Mouse (Mus musculus) ovary, postnatal 14 days (tissue): Measurements from ENCODE around the gene Mfsd6l.

ENCODE experiments used
- DNase-seq: peaks from one replicate; pipeline ENCODE4 v3.0.0; 2022; ENCODE audit warnings: low spot score

Mfsd6l gene

DNA sequence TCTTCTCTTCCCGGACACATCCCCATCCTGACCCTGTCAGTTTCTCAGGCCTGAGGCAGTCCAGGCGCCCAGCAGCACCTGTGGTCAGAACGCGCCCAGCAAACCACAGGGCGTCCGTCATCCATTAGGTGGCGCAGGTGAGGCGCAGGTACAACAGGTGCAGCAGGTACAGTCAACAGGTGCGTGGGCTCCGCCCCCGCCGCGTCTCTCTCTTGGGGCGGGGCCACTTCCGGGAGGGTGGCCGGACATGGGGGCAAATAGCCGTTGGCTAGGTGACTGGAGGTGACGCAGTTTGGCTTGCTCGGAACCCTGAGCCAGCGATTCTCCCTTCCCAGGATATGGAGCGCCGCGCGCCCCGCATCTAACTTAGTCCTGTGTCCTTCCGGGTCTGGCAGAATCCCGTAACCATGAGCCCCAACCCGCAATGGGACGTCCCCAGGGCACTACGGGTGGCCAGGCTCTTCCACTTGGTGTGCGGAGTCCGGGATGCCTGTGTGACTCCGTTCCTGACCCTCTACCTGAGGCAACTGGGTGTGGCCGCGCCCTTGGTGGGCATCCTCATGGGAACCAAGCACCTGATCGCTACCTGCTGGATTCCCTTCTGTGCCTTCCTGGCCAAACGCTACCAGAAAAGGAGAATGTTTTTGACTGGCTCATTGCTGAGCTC is at the start of gene Mfsd6l:
Gene Mfsd6l (plus strand): TSS at position 269 of the 667 bp plus-strand sequence.
- peak; percentile 49 for DNase-seq

GRCm38 (mm10) chr11:68507246-68507645 is 48.7 kb upstream of the Mfsd6l start:
- no peak for DNase-seq

DNA sequence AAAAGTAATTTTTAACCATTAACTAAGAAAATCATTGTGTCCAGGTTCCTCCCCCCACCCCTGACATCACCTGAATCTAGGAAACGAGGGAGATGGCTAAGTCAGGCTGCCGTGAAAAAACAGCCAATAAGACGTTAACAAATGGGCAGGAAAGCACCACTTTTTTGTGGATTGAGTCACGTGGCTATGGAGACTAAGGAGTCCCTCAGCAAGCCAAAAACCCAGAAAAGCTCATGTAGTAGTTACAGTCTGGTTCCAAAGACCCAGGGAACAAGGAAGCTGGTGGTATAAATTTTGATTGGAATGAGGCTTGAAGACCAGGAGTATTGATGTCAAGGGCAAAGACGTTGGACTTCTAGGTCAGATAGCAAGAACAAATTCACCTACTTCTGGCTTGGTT is 47.4 kb upstream of the Mfsd6l start:
- no peak for DNase-seq

GRCm38 (mm10) chr11:68509194-68509593 is 46.8 kb upstream of the Mfsd6l start:
- DNase-seq: no peak

DNA sequence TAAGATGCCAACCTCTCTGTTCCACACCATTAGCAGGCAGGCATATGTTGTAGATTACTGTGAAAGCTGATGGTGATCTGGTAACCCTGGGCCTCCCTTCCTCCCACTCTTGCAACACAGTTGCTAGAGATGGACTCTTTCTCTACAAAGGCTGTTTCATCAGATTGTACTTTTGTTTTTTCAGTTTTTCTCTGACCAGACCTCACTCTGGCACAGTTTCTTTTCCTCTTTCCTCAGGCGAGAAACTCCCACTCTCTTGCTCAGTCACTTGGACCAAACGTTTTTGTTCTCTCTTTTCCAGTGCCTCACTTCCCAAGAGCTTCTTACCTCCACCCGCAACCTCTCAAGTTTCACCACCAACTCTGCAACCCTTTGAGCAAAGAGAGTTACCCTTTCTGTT is 42.0 kb upstream of the Mfsd6l start:
- no peak for DNase-seq

GRCm38 (mm10) chr11:68519362-68519761 is 36.6 kb upstream of the Mfsd6l start:
- no peak for DNase-seq

DNA sequence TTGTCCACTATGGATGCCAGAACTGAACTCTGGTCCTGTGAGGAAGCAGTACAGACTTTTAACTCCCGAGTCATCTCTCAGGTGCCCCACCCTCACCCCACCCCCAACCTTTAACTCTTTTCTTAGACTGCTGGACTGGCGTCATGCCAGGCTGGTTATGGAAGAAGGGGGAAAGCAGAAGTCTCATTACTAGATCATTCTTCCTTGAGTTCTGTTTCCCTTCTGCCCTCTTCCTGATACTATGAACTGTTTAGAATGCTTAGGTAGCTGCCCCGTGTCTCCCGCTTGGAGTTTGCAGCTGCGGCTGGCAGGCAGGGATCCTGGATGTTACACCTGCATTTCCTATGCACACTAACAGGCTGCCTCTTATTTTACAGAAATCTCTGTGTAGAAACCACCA is 36.2 kb upstream of the Mfsd6l start:
- no peak for DNase-seq

- DNase-seq: no peak
These were observed 35.5 kb upstream of the Mfsd6l start for GRCm38 (mm10) chr11:68520439-68520838.

- no peak for DNase-seq
These were observed 34.6 kb upstream of the Mfsd6l start for GRCm38 (mm10) chr11:68521352-68521751.

- no peak for DNase-seq
These were observed 29.5 kb upstream of the Mfsd6l start for GRCm38 (mm10) chr11:68526441-68526840.

- no peak for DNase-seq
These were observed 24.8 kb upstream of the Mfsd6l start for GRCm38 (mm10) chr11:68531066-68531806.

GRCm38 (mm10) chr11:68531941-68532535 is 23.9 kb upstream of the Mfsd6l start:
- DNase-seq: no peak

DNA sequence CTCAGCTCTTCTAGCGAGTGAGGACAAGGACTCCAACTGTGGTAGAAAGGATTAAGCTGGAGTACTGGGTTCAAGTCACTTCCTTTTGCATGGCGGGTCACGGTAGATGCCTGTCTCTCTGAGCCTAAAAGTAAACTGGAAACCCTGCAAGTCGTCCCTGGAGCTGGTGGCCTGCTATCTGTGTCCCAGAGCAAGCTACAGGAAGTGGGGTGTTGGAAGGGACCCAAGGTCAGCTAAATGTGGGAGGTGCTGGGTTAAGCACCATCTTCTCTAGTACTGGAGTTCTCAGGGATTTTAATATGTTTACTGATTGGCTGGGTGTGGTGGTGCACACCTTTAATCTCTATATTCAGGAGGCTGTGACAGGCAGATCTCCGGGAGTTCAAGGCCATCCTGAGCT is 23.2 kb upstream of the Mfsd6l start:
- no peak for DNase-seq

DNA sequence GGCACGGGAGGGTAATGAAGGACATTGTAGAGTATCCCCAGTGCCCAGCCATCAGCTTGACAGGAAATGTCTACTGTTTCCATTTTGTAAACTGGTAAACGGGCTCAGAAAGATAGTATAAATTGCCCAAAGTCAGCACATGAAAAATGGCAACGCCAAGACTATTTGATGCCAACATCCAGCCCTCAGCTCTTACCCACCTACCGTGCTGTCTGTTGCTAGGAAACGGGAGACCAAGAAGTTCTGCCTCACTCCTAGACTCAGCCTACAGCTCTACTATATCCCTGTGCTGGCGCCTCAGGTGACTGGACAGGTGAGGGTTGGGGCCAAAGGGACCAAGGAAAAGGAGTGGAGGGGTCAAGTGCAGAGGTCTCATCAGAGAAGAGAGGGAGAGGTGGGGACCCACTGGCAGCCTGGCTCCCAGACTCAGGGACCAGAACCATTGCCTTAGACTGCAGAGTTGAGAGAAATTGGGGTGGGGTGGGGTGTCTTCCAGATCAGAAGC is 22.0 kb upstream of the Mfsd6l start:
- DNase-seq: no peak

DNA sequence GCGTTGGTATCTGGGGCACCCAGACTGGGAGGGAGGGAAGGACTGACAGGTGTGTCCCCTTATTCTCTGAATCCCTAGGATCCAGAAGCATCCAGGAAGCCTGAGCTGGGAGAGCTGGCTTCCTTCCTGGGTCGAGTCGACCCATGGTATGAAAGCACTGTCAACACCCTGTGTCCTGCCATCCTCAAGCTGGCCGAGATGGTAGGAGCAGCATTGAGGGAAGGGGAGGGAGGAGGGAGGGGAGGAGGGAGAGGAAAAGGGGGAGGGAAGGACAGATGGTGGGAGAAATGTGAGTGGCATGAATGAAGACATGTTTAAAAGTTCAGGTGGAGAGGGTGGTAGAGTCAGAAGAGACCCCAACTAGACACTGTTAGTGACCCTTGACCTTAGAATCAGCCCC is 20.0 kb upstream of the Mfsd6l start:
- DNase-seq: no peak

DNA sequence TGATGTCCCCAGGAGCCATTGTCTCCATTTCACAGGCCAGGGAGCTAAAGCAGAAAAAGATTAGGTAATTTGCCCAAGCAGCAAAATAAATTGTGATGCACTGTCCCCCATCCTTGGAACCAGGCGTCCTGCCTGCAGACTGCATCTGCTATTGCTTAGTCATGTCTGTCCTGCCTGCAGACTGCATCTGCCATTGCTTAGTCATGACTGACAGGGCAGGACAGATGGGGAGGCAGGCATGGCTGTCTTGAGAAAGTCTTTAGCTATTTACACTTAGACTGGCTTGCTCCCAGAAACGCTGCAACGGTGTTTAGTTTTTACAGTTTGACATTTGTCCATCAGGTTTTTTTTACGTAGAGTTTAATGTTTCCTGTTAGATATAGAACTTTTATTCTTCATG is 19.5 kb upstream of the Mfsd6l start:
- no peak for DNase-seq

DNA sequence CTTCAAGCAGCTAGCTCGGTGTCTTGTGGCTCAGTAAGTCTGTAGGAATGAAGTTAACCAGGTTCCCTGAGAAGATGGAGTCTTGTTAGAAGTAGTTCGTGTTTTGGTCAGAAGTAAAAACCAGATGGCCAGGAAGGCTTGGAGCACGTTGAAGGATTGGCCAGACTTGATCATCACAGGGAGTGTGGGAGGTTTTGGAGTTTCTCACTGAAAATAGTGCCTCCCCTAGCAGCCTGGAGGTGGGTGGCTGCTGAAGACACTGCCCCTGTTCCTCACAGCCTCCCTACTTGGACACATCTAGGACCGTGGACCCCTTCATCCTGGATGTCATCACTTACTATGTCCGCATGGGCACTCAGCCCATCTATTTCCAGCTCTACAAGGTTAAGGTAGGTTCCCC is 16.4 kb upstream of the Mfsd6l start:
- no peak for DNase-seq

- DNase-seq: peak; percentile 43
These were observed 11.4 kb upstream of the Mfsd6l start for GRCm38 (mm10) chr11:68544554-68544953.

- no peak for DNase-seq
These were observed 10.8 kb upstream of the Mfsd6l start for GRCm38 (mm10) chr11:68545172-68545571.

DNA sequence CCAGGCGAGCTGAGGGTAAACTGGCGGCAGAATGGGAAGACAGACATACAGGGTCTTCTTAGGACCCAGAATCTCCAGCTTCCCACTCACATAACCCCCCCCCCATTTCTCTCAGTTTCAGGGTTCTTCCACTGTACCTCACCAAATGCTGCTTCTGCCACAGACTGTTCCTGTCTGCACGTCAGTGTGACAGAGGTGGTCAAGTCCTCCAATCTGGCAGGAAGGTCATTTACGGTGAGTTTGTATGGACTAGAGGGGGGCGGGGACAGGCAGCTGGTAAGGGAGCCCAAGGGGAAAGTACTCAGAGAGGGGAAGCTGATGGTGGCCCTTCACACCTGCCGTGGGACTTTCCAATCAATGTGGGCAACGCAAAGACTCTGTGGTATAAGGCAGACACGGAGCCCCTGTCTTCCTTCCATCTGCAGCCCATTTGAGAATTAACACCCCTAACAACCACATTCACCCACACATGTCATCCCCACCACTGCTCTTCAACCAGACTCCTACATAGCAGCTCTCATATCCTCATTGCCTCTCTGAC is 10.2 kb upstream of the Mfsd6l start:
- no peak for DNase-seq

DNA sequence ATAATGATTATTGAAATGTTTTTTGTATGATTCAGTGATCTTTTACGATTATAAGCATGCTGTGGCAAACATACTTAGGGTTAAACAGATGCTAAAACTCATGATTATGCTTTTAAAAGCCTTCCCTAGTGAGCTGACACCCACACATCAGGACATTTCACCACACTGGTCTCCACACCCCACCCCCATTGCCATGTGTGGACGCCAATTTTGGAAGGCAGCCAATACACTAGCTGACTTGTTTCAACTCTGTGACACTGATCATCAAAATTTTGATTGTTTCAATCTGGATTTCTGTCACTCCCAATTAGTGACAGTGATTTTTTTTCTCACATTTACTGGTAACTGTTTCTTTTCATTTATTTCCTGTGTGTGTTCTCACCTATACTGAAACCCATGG is 8.5 kb upstream of the Mfsd6l start:
- DNase-seq: no peak

- no peak for DNase-seq
These were observed 6.4 kb upstream of the Mfsd6l start for GRCm38 (mm10) chr11:68549597-68549996.

DNA sequence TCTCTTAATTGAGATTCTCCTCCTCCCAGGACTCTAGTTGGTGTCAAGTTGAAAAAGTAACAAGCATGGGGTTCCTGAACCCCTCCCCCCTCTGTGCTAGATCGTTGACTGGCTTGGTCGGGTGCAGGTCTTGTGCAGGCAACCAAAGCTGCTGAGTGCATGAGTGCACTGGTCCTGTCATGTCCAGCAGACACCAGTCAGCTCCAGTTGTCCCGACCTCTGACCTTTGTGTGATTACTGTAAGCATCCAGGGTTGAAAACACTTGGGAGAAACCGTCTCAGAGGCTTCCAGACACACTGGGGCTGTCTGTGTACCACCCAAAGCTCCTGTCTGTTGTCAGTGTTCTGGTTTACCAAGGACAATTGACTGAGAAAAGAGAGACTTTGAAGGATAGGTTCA is 5.6 kb upstream of the Mfsd6l start:
- DNase-seq: no peak
